Mouse (Mus musculus) kidney, adult 2 months (tissue): ENCODE measurements around the gene Sgf29. TPM values are rescaled to one million over a fixed set of nuclear protein-coding genes. Genes with fewer than 3 reads are reported as not detected.

Experiments
- DNase-seq: peaks from one replicate; pipeline ENCODE4 v3.0.0; 2021
- H3K27ac ChIP-seq: fragments of 200-500 bp; 2 replicates; pipeline ENCODE4 v1.5.1; 2012; ENCODE audit warnings: low read depth, low read length, control low read depth, inconsistent platforms; ENCODE audit not compliant: insufficient read depth
- H3K27me3 ChIP-seq: fragments of 200-500 bp; replicated peaks from 2 replicates; pipeline ENCODE4 v1.6.1; 2012; ENCODE audit warnings: mild to moderate bottlenecking, moderate library complexity, low read length, inconsistent platforms; ENCODE audit not compliant: control insufficient read depth, insufficient read depth
- H3K36me3 ChIP-seq: fragments of 200-500 bp; 2 replicates; pipeline ENCODE4 v1.6.1; 2012; ENCODE audit warnings: mild to moderate bottlenecking, moderate library complexity, low read length, inconsistent platforms; ENCODE audit not compliant: control insufficient read depth, insufficient read depth
- H3K4me1 ChIP-seq: fragments of 200-500 bp; 2 replicates; pipeline ENCODE4 v1.6.1; 2011; ENCODE audit warnings: low read length; ENCODE audit not compliant: control insufficient read depth, insufficient read depth
- H3K4me3 ChIP-seq: fragments of 200-500 bp; 2 replicates; pipeline ENCODE4 v1.5.1; 2011; ENCODE audit warnings: mild to moderate bottlenecking, low read depth, low read length, control low read depth; ENCODE audit not compliant: insufficient read depth
- CTCF ChIP-seq: fragments of 200-500 bp; conservative IDR thresholded peaks from 2 replicates; pipeline ENCODE4 v1.5.1; 2011; ENCODE audit warnings: low read depth, mild to moderate bottlenecking, control low read depth, low read length, moderate library complexity, mixed read lengths; ENCODE audit not compliant: insufficient read depth, insufficient read length
- POLR2A ChIP-seq: fragments of 200-500 bp; IDR thresholded peaks from one replicate; pipeline ENCODE4 v1.6.1; 2011; ENCODE audit warnings: low read depth, low read length, control low read depth
- whole genome bisulfite sequencing: fragments of 180-500 bp; shearing (Covaris S2); methylation state at CpG from one replicate; pipeline ENCODE4 v1.1.7; 2018; 5-methylcytosine and 5-hydroxymethylcytosine counted together
- polyA plus RNA-seq: library from polyadenylated mRNA; depleted of rRNA; stranded (reverse); fragments of >200 nt; gene quantifications from 2 replicates; pipeline ENCODE4 v1.2.3, GENCODE M21; 2012; rRNA removed

Gene Sgf29
- 28.1 and 34.7 TPM in 2 replicates for polyA plus RNA-seq

- Histone ChIP-seq H3K27ac (peak within 1 kb of the TSS; percentile 98), H3K27me3 (no peaks in the 10 kb centered on the region), H3K4me3 (peak within 1 kb of the TSS; percentile 77), H3K36me3 (no peaks in the 10 kb centered on the region), H3K4me1 (no peaks in the 10 kb centered on the region; the same call in 1 of the 2 replicates)
- peak; percentile 96 for DNase-seq
- TF ChIP-seq CTCF = no peak
- peak; percentile 91 for TF ChIP-seq POLR2A
- 1% methylated on average over 57 of the region's 57 CpGs for WGBS
Observed at GRCm38 (mm10) chr7:126649231-126650051, at the start of gene Sgf29. Gene Sgf29, plus strand, starts transcription at chr7:126649309.

DNA sequence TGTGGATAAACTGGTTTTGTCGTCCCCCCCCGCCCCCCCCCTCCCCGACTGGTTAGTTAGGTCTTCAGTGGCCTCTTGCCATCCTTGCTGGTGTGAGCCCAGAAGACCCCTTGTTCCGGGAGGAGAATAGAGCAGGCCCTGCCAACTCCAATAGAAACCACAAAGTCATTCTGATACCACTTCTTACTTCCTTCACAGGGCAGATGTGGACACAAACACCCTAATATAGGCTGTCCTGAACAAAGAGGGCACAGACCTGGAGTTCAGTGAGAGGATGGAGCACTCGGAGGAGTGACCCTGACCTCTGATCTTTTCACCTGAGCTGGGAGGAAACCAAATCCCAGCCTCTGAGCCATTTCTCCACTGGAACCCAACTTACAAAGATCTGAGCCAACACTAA lies 47.2 kb upstream of the Sgf29 start:
- TF ChIP-seq POLR2A (no peak), CTCF (no peak)
- H3K4me3 ChIP-seq = no peak overlapping the region
- no peaks in the 10 kb centered on the region for H3K27me3 ChIP-seq
- WGBS = 32% methylated on average over 5 of the region's 5 CpGs
- H3K4me1 ChIP-seq = no peaks in the 10 kb centered on the region
- H3K36me3 ChIP-seq = no peaks in the 10 kb centered on the region
- no peak overlapping the region for H3K27ac ChIP-seq
- no peak for DNase-seq

DNA sequence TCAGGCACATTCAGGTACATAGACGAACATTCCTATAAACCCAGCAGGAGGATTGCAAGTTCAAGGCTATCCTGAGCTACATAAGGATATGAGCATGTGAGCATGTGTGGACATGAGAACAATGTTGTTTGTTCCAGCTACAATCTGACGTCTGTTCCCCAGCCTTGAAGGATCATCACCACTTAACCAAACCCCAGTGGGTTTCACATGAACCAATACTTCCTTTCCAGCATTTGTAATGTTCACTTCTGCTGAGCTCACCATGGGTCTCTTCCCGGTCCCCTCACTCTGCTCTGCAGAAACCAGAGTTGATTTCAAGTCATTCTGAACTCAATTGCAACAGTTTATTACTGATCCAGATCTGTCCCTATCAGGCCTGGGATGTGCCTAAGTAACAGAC lies 46.5 kb upstream of the Sgf29 start:
- Histone ChIP-seq H3K4me3 (no peak overlapping the region), H3K36me3 (no peaks in the 10 kb centered on the region), H3K4me1 (no peaks in the 10 kb centered on the region), H3K27me3 (no peaks in the 10 kb centered on the region), H3K27ac (no peak overlapping the region)
- no peak for DNase-seq
- 88% methylated on average over 3 of the region's 3 CpGs for WGBS
- no peak for TF ChIP-seq CTCF
- no peak for TF ChIP-seq POLR2A

- Histone ChIP-seq H3K27ac (no peak overlapping the region), H3K4me1 (no peaks in the 10 kb centered on the region), H3K27me3 (no peaks in the 10 kb centered on the region), H3K36me3 (no peaks in the 10 kb centered on the region), H3K4me3 (no peak overlapping the region)
- TF ChIP-seq POLR2A (no peak), CTCF (no peak)
- WGBS = 68% methylated on average over 5 of the region's 5 CpGs
- DNase-seq = no peak
Observed at GRCm38 (mm10) chr7:126606611-126607010, 42.5 kb upstream of the Sgf29 start.

GRCm38 (mm10) chr7:126607064-126607463 lies 42.0 kb upstream of the Sgf29 start:
- WGBS = 87% methylated on average over 3 of the region's 3 CpGs
- Histone ChIP-seq H3K36me3 (no peaks in the 10 kb centered on the region), H3K4me3 (no peak overlapping the region), H3K4me1 (no peaks in the 10 kb centered on the region), H3K27ac (no peak overlapping the region), H3K27me3 (no peaks in the 10 kb centered on the region)
- DNase-seq = peak; percentile 48
- TF ChIP-seq CTCF = no peak
- no peak for TF ChIP-seq POLR2A

DNA sequence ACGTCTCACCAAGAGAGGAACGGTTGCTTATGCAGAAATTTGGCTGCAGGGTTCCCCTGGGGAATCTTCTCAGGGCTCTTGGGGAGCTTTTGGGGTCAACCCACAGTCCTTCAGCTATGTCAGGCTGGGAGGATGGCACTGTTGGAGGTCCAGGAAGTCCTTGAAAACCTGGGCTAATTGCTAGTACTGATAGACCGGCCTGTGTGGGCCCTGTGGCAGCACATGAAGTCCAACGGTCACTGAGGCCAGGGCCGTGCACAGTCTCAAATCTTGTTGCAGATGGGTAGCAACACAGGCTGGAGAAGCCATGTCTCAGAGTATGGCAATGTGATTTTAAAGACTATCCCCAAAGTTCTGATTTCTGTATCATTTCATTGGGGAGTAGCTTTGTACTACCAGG lies 41.3 kb upstream of the Sgf29 start:
- H3K4me1 ChIP-seq = no peaks in the 10 kb centered on the region
- TF ChIP-seq POLR2A = no peak
- no peak for TF ChIP-seq CTCF
- H3K4me3 ChIP-seq = no peak overlapping the region
- no peak overlapping the region for H3K27ac ChIP-seq
- no peak for DNase-seq
- WGBS = 85% methylated on average over 5 of the region's 5 CpGs
- no peaks in the 10 kb centered on the region for H3K36me3 ChIP-seq
- H3K27me3 ChIP-seq = no peaks in the 10 kb centered on the region

- H3K4me1 ChIP-seq = no peaks in the 10 kb centered on the region
- WGBS = 80% methylated on average over 3 of the region's 3 CpGs
- H3K27ac ChIP-seq = no peak overlapping the region
- H3K36me3 ChIP-seq = no peaks in the 10 kb centered on the region
- TF ChIP-seq CTCF (no peak), POLR2A (no peak)
- no peak overlapping the region for H3K4me3 ChIP-seq
- DNase-seq = no peak
- H3K27me3 ChIP-seq = no peaks in the 10 kb centered on the region
Observed at GRCm38 (mm10) chr7:126612736-126613135, 36.4 kb upstream of the Sgf29 start.
